Mouse (Mus musculus) embryonic facial prominence, embryonic 15.5 days (tissue): ENCODE measurements around the gene Aoah. TPM values are rescaled to one million over a fixed set of nuclear protein-coding genes. Genes with fewer than 3 reads are reported as not detected.

Experiments used
- ATAC-seq: fragments of 200-750 bp; cut with Nextera tagmentation; 2 replicates; pipeline ENCODE4 v1.8.0; 2017; ENCODE audit warnings: low read depth, moderate TSS enrichment; ENCODE audit not compliant: insufficient number of reproducible peaks, low FRiP score, low TSS enrichment
- H3K27ac ChIP-seq: fragments of 300-500 bp; sonication (generic); replicated peaks from 2 replicates; pipeline ENCODE4 v1.5.1; 2015; ENCODE audit warnings: mild to moderate bottlenecking, inconsistent platforms
- H3K27me3 ChIP-seq: fragments of 300-500 bp; sonication (generic); 2 replicates; pipeline ENCODE4 v1.6.1; 2015; ENCODE audit warnings: inconsistent platforms
- H3K36me3 ChIP-seq: fragments of 300-500 bp; sonication (generic); 2 replicates; pipeline ENCODE4 v1.6.1; 2015; ENCODE audit warnings: mild to moderate bottlenecking, inconsistent platforms
- H3K4me1 ChIP-seq: fragments of 300-500 bp; sonication (generic); 2 replicates; pipeline ENCODE4 v1.6.1; 2015; ENCODE audit warnings: inconsistent platforms
- H3K4me2 ChIP-seq: fragments of 300-500 bp; sonication (generic); replicated peaks from 2 replicates; pipeline ENCODE4 v1.6.1; 2015; ENCODE audit warnings: mild to moderate bottlenecking, inconsistent platforms
- H3K4me3 ChIP-seq: fragments of 300-500 bp; sonication (generic); replicated peaks from 2 replicates; pipeline ENCODE4 v1.5.1; 2015; ENCODE audit warnings: mild to moderate bottlenecking, inconsistent platforms
- H3K9ac ChIP-seq: fragments of 300-500 bp; sonication (generic); 2 replicates; pipeline ENCODE4 v1.6.1; 2015; ENCODE audit warnings: inconsistent platforms
- H3K9me3 ChIP-seq: fragments of 300-500 bp; sonication (generic); replicated peaks from 2 replicates; pipeline ENCODE4 v1.6.1; 2016; ENCODE audit warnings: inconsistent platforms
- WGBS: fragments of 180-500 bp; shearing (Covaris S2); methylation state at CpG from one replicate; pipeline ENCODE4 v1.1.7; 2015; 5-methylcytosine and 5-hydroxymethylcytosine counted together
- polyA plus RNA-seq: library from polyadenylated mRNA; unstranded; fragments of >200 nt; fragmentation: Nextera tagmentation; extraction: Ambion mirVana; gene quantifications from 2 replicates; pipeline ENCODE4 v1.2.1, GENCODE M21; 2015

The Aoah gene
- 1.4 and 2.2 TPM in 2 replicates for polyA plus RNA-seq

DNA sequence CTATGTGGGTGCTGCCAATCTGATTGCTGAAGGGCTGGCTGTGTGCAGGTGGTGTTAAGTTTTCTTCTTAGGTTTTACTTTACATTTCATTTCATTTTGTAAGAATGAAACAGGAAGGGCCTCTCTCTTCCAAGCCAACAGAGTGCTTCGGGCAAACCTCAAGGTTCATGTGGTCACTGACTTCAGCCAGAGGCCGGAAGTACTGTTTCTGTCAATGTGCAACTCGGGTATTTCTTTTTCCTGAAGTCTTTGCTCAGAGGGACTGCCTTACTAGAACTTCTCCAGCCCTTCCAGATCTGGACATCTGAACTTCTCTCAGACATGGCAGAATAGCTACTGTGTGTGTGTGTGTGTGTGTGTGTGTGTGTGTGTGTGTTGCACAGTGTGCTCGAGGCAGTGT is at the start of gene Aoah:
Gene Aoah (plus strand): TSS at position 213 of the 400 bp plus-strand sequence.
- no peak within 1 kb of the TSS for H3K9ac ChIP-seq
- ATAC-seq, result no peak
- WGBS, result 43% methylated on average over 4 of the region's 4 CpGs
- no peak within 1 kb of the TSS for H3K4me2 ChIP-seq
- H3K27ac ChIP-seq, result no peak within 1 kb of the TSS
- no peaks in the 10 kb centered on the region for H3K36me3 ChIP-seq
- no peak within 1 kb of the TSS for H3K4me3 ChIP-seq
- H3K27me3 ChIP-seq, result no peaks in the 10 kb centered on the region
- no peaks in the 10 kb centered on the region for H3K9me3 ChIP-seq
- no peaks in the 10 kb centered on the region for H3K4me1 ChIP-seq

DNA sequence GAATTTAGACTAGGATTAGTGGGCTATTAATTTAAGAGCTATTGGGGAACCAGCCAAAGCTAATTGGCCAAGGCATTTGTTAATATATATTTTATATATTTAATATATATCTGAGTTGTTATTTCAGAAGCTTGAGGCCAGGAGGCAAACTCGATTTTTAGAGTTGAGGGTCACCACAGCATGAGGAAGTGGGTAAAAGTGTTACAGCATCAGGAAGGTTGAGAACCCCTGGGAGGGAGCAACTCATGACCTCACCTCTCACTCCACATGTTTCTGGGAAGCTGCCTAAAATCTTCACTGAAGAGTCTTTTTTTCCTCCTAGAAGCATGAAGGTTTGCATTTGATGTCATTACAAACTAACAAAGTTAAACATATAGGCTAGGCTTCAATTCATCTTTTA is 39.1 kb upstream of the Aoah start:
- 67% methylated on average over 1 of the region's 1 CpGs for WGBS
- Histone ChIP-seq H3K4me1 (no peaks in the 10 kb centered on the region), H3K27me3 (no peaks in the 10 kb centered on the region), H3K27ac (no peak overlapping the region), H3K4me2 (no peak overlapping the region), H3K4me3 (no peak overlapping the region), H3K36me3 (no peaks in the 10 kb centered on the region), H3K9me3 (no peaks in the 10 kb centered on the region), H3K9ac (no peak overlapping the region)
- no peak for ATAC-seq

GRCm38 (mm10) chr13:20783648-20784047 is 10.3 kb upstream of the Aoah start:
- no peaks in the 10 kb centered on the region for H3K4me1 ChIP-seq
- H3K27ac ChIP-seq, result no peak overlapping the region
- no peaks in the 10 kb centered on the region for H3K9me3 ChIP-seq
- 69% methylated on average over 5 of the region's 5 CpGs for WGBS
- no peak overlapping the region for H3K4me2 ChIP-seq
- no peaks in the 10 kb centered on the region for H3K27me3 ChIP-seq
- H3K9ac ChIP-seq, result no peak overlapping the region
- no peak overlapping the region for H3K4me3 ChIP-seq
- ATAC-seq, result no peak
- H3K36me3 ChIP-seq, result no peaks in the 10 kb centered on the region

- H3K36me3 ChIP-seq, result no peaks in the 10 kb centered on the region
- no peak overlapping the region for H3K27ac ChIP-seq
- H3K4me2 ChIP-seq, result no peak overlapping the region
- H3K4me3 ChIP-seq, result no peak overlapping the region
- no peak for ATAC-seq
- H3K27me3 ChIP-seq, result no peaks in the 10 kb centered on the region
- no peaks in the 10 kb centered on the region for H3K9me3 ChIP-seq
- H3K4me1 ChIP-seq, result no peaks in the 10 kb centered on the region
- no peak overlapping the region for H3K9ac ChIP-seq
- 88% methylated on average over 6 of the region's 6 CpGs for WGBS
Observed at GRCm38 (mm10) chr13:20784060-20784459, 9.9 kb upstream of the Aoah start.

DNA sequence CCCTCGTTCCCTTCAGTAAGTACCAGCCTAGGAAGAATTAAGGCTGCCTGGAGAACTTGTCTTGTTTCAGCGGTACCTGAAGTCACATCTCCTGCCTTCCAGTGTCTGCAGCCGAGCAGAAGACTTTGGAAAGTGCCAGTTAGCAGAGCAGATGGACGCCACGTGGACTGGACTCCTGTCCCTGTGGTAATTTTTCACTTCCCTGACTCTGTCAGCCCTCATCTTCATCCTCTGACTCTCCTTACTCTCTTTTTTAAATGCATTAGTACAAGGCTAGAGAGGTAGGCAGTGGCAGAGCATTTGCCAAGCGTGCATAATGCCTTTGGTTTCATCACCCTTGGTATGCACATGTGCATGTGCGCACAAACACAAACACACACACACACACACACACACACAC is 8.0 kb upstream of the Aoah start:
- Histone ChIP-seq H3K27ac (no peak overlapping the region), H3K4me2 (no peak overlapping the region), H3K9ac (no peak overlapping the region), H3K27me3 (no peaks in the 10 kb centered on the region), H3K9me3 (no peaks in the 10 kb centered on the region), H3K36me3 (no peaks in the 10 kb centered on the region), H3K4me1 (no peaks in the 10 kb centered on the region), H3K4me3 (no peak overlapping the region)
- 76% methylated on average over 7 of the region's 7 CpGs for WGBS
- no peak for ATAC-seq

GRCm38 (mm10) chr13:20786825-20787245 is 7.1 kb upstream of the Aoah start:
- H3K4me3 ChIP-seq, result no peak overlapping the region
- 79% methylated on average over 1 of the region's 1 CpGs for WGBS
- ATAC-seq, result no peak

GRCm38 (mm10) chr13:20787952-20788351 is 6.0 kb upstream of the Aoah start:
- no peaks in the 10 kb centered on the region for H3K36me3 ChIP-seq
- H3K27me3 ChIP-seq, result no peaks in the 10 kb centered on the region
- no peaks in the 10 kb centered on the region for H3K4me1 ChIP-seq
- no peaks in the 10 kb centered on the region for H3K9me3 ChIP-seq
- WGBS, result 80% methylated on average over 4 of the region's 4 CpGs
- H3K4me2 ChIP-seq, result no peak overlapping the region
- H3K4me3 ChIP-seq, result no peak overlapping the region
- no peak overlapping the region for H3K27ac ChIP-seq
- H3K9ac ChIP-seq, result no peak overlapping the region
- ATAC-seq, result no peak

More at GRCm38 (mm10) chr13:20786825-20787245, 7.1 kb upstream of the Aoah start:
- Histone ChIP-seq H3K4me1 (no peaks in the 10 kb centered on the region), H3K36me3 (no peaks in the 10 kb centered on the region), H3K27ac (no peak overlapping the region), H3K27me3 (no peaks in the 10 kb centered on the region), H3K9ac (no peak overlapping the region), H3K4me2 (no peak overlapping the region), H3K9me3 (no peaks in the 10 kb centered on the region)

- no peaks in the 10 kb centered on the region for H3K36me3 ChIP-seq
- no peak overlapping the region for H3K4me3 ChIP-seq
- H3K9me3 ChIP-seq, result no peaks in the 10 kb centered on the region
- no peak for ATAC-seq
- no peak overlapping the region for H3K4me2 ChIP-seq
- WGBS, result 85% methylated on average over 3 of the region's 3 CpGs
- H3K27me3 ChIP-seq, result no peaks in the 10 kb centered on the region
- H3K9ac ChIP-seq, result no peak overlapping the region
- no peak overlapping the region for H3K27ac ChIP-seq
- no peaks in the 10 kb centered on the region for H3K4me1 ChIP-seq
Observed at GRCm38 (mm10) chr13:20796651-20797050, 2.7 kb downstream of the Aoah start.

DNA sequence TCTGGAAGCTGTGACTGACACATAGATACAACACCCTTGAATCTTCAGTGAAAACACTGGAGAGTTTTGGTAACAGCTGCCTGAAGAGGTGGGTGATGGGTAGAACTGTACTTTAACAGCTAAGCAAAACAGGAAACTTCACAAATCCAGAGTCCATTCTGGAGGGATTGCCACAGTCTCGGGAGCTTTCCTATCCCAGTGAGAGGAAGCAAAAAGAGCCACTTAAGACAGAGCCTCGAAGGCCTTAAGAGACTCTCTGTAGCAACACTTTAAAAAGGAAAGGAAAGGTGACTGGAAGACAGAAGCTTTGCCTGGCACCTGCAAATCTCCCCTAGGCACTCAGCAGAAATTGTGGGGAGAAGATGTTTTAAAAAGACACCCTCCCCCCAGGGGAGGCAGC is 4.6 kb downstream of the Aoah start:
- Histone ChIP-seq H3K27ac (no peak overlapping the region), H3K27me3 (no peaks in the 10 kb centered on the region), H3K4me3 (no peak overlapping the region), H3K9me3 (no peaks in the 10 kb centered on the region), H3K4me1 (no peaks in the 10 kb centered on the region), H3K9ac (no peak overlapping the region), H3K36me3 (no peaks in the 10 kb centered on the region), H3K4me2 (no peak overlapping the region)
- 37% methylated on average over 2 of the region's 2 CpGs for WGBS
- no peak for ATAC-seq

DNA sequence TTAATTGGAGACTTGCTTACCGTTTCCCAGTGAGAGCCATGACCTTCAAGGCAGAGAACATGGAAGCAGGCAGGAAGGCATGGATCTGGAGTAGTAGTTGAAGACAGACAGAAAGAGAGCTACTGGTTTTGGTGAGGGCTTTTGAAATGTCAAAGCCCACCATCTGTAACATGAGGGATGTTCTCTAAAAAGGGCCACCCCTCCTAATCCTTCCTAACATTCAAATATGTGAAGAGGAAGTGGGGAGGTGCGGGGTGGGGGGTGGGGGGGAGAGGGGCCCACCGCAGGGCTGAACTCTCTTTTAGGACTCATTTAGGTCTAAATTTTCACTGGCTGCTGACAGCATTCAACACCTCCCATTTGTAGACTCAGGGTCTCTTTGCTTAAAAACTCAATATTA is 5.9 kb downstream of the Aoah start:
- H3K27me3 ChIP-seq, result no peaks in the 10 kb centered on the region
- H3K9me3 ChIP-seq, result no peaks in the 10 kb centered on the region
- no peak overlapping the region for H3K9ac ChIP-seq
- ATAC-seq, result no peak
- no peak overlapping the region for H3K4me3 ChIP-seq
- H3K4me2 ChIP-seq, result no peak overlapping the region
- no peaks in the 10 kb centered on the region for H3K4me1 ChIP-seq
- 73% methylated on average over 3 of the region's 3 CpGs for WGBS
- H3K27ac ChIP-seq, result no peak overlapping the region
- no peaks in the 10 kb centered on the region for H3K36me3 ChIP-seq

GRCm38 (mm10) chr13:20800569-20800968 is 6.7 kb downstream of the Aoah start:
- ATAC-seq, result no peak
- no peaks in the 10 kb centered on the region for H3K36me3 ChIP-seq
- H3K27ac ChIP-seq, result no peak overlapping the region
- H3K4me2 ChIP-seq, result no peak overlapping the region
- no peaks in the 10 kb centered on the region for H3K4me1 ChIP-seq
- 58% methylated on average over 3 of the region's 3 CpGs for WGBS
- H3K4me3 ChIP-seq, result no peak overlapping the region
- no peaks in the 10 kb centered on the region for H3K9me3 ChIP-seq
- no peaks in the 10 kb centered on the region for H3K27me3 ChIP-seq
- H3K9ac ChIP-seq, result no peak overlapping the region

DNA sequence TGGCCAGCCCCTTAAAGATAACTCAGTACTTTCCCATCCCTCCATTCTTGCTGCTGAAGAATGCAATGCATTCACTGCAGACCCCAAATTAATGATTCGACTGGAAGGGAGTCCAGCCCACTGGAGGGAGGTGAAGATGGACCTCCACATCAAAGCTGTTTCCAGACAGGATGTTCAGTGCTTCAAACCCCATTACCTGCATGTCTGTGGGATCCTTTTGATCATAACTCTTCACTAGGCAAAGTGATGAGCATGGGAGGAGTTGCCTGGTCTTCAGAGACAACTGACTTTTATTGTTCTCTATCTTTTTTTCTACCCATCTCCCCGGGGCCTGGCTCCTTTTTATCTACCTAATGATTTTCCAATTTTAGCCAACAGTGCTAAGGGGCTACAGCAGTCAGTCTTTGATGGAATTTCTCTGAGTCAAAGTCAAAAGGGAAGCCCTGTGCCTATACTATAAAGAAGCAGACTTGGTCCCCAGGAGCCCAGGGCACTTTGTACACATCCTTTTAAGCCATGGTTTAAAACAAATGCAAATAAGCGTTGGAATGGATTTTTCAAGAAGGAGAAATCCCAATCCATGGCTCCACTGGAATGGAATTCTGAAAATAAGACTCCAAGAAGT is 18.0 kb downstream of the Aoah start:
- Histone ChIP-seq H3K27ac (no peak overlapping the region), H3K36me3 (no peaks in the 10 kb centered on the region), H3K9me3 (no peaks in the 10 kb centered on the region), H3K4me1 (no peaks in the 10 kb centered on the region), H3K4me2 (no peak overlapping the region), H3K4me3 (no peak overlapping the region), H3K9ac (no peak overlapping the region), H3K27me3 (no peaks in the 10 kb centered on the region)
- ATAC-seq, result no peak
- 63% methylated on average over 3 of the region's 3 CpGs for WGBS
